Mouse (Mus musculus): Measurements from ENCODE around the gene Smco3.

The Smco3 gene

GRCm38 (mm10) chr6:136845706-136846480 lies 10.6 kb upstream of the Smco3 start:
- DNase-seq (ENCODE audit: low spot score) = no peak

- no peak for DNase-seq (ENCODE audit: low spot score)
Measured at GRCm38 (mm10) chr6:136844903-136845302, 9.7 kb upstream of the Smco3 start.

- DNase-seq (ENCODE audit: low spot score) = no peak
Measured at GRCm38 (mm10) chr6:136837323-136837722, 2.1 kb upstream of the Smco3 start.

- no peak for DNase-seq (ENCODE audit: low spot score)
Measured at GRCm38 (mm10) chr6:136831712-136832111, 3.5 kb downstream of the Smco3 start.

GRCm38 (mm10) chr6:136828681-136829080 lies 6.6 kb downstream of the Smco3 start:
- no peak for DNase-seq (ENCODE audit: low spot score)

GRCm38 (mm10) chr6:136827881-136828561 lies 7.2 kb downstream of the Smco3 start, which contains the start of gene Wbp11:
Wbp11 (minus strand) TSS chr6:136828233.
- peak; percentile 98 for DNase-seq (ENCODE audit: low spot score)

- no peak for DNase-seq (ENCODE audit: low spot score)
Measured at GRCm38 (mm10) chr6:136827516-136827880, 7.8 kb downstream of the Smco3 start, which contains the start of gene BC049715. BC049715 (plus strand) TSS chr6:136827626.

- DNase-seq (ENCODE audit: low spot score) = no peak
Measured at GRCm38 (mm10) chr6:136827116-136827515, 8.1 kb downstream of the Smco3 start.

- no peak for DNase-seq (ENCODE audit: low spot score)
Measured at GRCm38 (mm10) chr6:136824987-136825386, 10.3 kb downstream of the Smco3 start.

GRCm38 (mm10) chr6:136821086-136821485 lies 14.2 kb downstream of the Smco3 start:
- no peak for DNase-seq (ENCODE audit: low spot score)

GRCm38 (mm10) chr6:136820381-136820780 lies 14.9 kb downstream of the Smco3 start:
- DNase-seq (ENCODE audit: low spot score) = no peak

GRCm38 (mm10) chr6:136817549-136817948 lies 17.7 kb downstream of the Smco3 start:
- DNase-seq (ENCODE audit: low spot score) = peak; percentile 75

- DNase-seq (ENCODE audit: low spot score) = no peak
Measured at GRCm38 (mm10) chr6:136816826-136817225, 18.4 kb downstream of the Smco3 start.

GRCm38 (mm10) chr6:136815381-136815780 lies 19.9 kb downstream of the Smco3 start:
- no peak for DNase-seq (ENCODE audit: low spot score)

- DNase-seq (ENCODE audit: low spot score) = no peak
Measured at GRCm38 (mm10) chr6:136813117-136813516, 22.1 kb downstream of the Smco3 start.

- DNase-seq (ENCODE audit: low spot score) = no peak
Measured at GRCm38 (mm10) chr6:136811196-136811595, 24.1 kb downstream of the Smco3 start.

GRCm38 (mm10) chr6:136809673-136810072 lies 25.6 kb downstream of the Smco3 start:
- DNase-seq (ENCODE audit: low spot score) = no peak

GRCm38 (mm10) chr6:136809077-136809476 lies 26.2 kb downstream of the Smco3 start:
- DNase-seq (ENCODE audit: low spot score) = no peak

- no peak for DNase-seq (ENCODE audit: low spot score)
Measured at GRCm38 (mm10) chr6:136808631-136809046, 26.6 kb downstream of the Smco3 start.

- peak; percentile 97 for DNase-seq (ENCODE audit: low spot score)
Measured at GRCm38 (mm10) chr6:136808014-136808417, 27.2 kb downstream of the Smco3 start, which contains the start of gene H2afj. H2afj (plus strand) TSS chr6:136808244.

GRCm38 (mm10) chr6:136807395-136808013 lies 27.7 kb downstream of the Smco3 start:
- no peak for DNase-seq (ENCODE audit: low spot score)

GRCm38 (mm10) chr6:136806819-136807218 lies 28.4 kb downstream of the Smco3 start:
- DNase-seq (ENCODE audit: low spot score) = no peak

- DNase-seq (ENCODE audit: low spot score) = no peak
Measured at GRCm38 (mm10) chr6:136805409-136805775, 29.9 kb downstream of the Smco3 start.
